Mouse (Mus musculus) testis, adult 2 months (tissue): ENCODE measurements around the gene Nln. TPM values are rescaled to one million over a fixed set of nuclear protein-coding genes. Genes with fewer than 3 reads are reported as not detected.

ENCODE experiments used
- H3K27ac ChIP-seq: fragments of 200-500 bp; 2 replicates; pipeline ENCODE4 v1.5.1; 2012; ENCODE audit warnings: low read depth, low read length; ENCODE audit not compliant: control insufficient read depth, insufficient read depth
- H3K27me3 ChIP-seq: fragments of 200-500 bp; 2 replicates; pipeline ENCODE4 v1.6.1; 2012; ENCODE audit warnings: mild to moderate bottlenecking, low read length, moderate library complexity; ENCODE audit not compliant: control insufficient read depth, insufficient read depth
- H3K36me3 ChIP-seq: fragments of 200-500 bp; 2 replicates; pipeline ENCODE4 v1.6.1; 2012; ENCODE audit warnings: mild to moderate bottlenecking, low read length; ENCODE audit not compliant: control insufficient read depth, insufficient read depth
- H3K4me1 ChIP-seq: fragments of 200-500 bp; 2 replicates; pipeline ENCODE4 v1.6.1; 2012; ENCODE audit warnings: low read length; ENCODE audit not compliant: control insufficient read depth, insufficient read depth
- H3K4me3 ChIP-seq: fragments of 200-500 bp; 2 replicates; pipeline ENCODE4 v1.5.1; 2012; ENCODE audit warnings: low read depth, mild to moderate bottlenecking, low read length, moderate library complexity, mixed read lengths; ENCODE audit not compliant: control insufficient read depth
- CTCF ChIP-seq: fragments of 200-500 bp; IDR thresholded peaks from 2 replicates; pipeline ENCODE4 v1.5.1; 2012; ENCODE audit warnings: low read depth, mild to moderate bottlenecking, inconsistent platforms, low read length, moderate library complexity; ENCODE audit not compliant: control insufficient read depth, insufficient read depth, insufficient replicate concordance
- POLR2A ChIP-seq: fragments of 200-500 bp; IDR thresholded peaks from 2 replicates; pipeline ENCODE4 v1.6.1; 2012; ENCODE audit warnings: low read depth, mild to moderate bottlenecking, inconsistent platforms, low read length, moderate library complexity; ENCODE audit not compliant: control insufficient read depth
- polyA plus RNA-seq: library from polyadenylated mRNA; depleted of rRNA; stranded (reverse); fragments of >200 nt; gene quantifications from 2 replicates; pipeline ENCODE4 v1.2.3, GENCODE M21; 2012

Gene Nln
- polyA plus RNA-seq, 1 experiment = 5.1 TPM

- H3K4me1 ChIP-seq = no peaks in the 10 kb centered on the region; the same call in 1 of the 2 replicates
- TF ChIP-seq POLR2A = no peak
- TF ChIP-seq CTCF = no peak
- H3K27ac ChIP-seq = peak overlapping the region; percentile 11; the same call in 1 of the 2 replicates
- H3K27me3 ChIP-seq = no peaks in the 10 kb centered on the region
- no peak overlapping the region for H3K4me3 ChIP-seq
- H3K36me3 ChIP-seq = no peaks in the 10 kb centered on the region
Measured at GRCm38 (mm10) chr13:104024856-104025709, 84.3 kb downstream of the Nln start.

- no peaks in the 10 kb centered on the region for H3K36me3 ChIP-seq
- H3K27me3 ChIP-seq = no peaks in the 10 kb centered on the region
- TF ChIP-seq POLR2A = no peak
- no peak for TF ChIP-seq CTCF
- no peak overlapping the region for H3K4me3 ChIP-seq
- no peak overlapping the region for H3K27ac ChIP-seq
- no peaks in the 10 kb centered on the region; the same call in 1 of the 2 replicates for H3K4me1 ChIP-seq
Measured at GRCm38 (mm10) chr13:104024275-104024674, 85.1 kb downstream of the Nln start.

DNA sequence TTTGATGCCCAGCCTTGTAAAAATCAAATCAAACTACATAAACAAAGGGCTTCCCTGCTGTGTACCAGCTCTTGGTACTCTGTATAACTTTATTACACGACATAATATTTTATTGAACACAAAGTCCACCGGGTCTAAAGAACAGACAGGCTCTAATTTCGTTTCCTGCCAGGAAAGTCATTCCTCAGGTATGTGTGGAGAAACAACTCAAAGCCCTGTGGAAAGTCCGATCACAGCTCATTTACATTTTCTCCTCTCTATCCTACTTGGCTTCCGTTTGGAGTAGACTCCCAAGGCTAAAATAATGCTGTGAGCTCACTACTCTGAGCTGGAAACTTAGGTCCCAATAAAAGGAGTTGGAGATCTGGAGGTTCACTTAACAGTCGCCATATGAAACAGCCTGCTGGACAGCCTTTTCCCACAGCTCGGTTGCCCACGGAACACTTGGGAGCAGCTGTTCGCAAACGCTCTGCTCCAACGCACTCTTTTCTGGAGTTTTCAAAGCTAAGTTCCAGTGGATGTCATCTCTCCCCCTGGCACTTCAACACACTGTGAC lies 86.0 kb downstream of the Nln start:
- no peak for TF ChIP-seq POLR2A
- TF ChIP-seq CTCF = no peak
- H3K27me3 ChIP-seq = no peaks in the 10 kb centered on the region
- no peak overlapping the region for H3K4me3 ChIP-seq
- no peak overlapping the region for H3K27ac ChIP-seq
- H3K4me1 ChIP-seq = no peaks in the 10 kb centered on the region; the same call in 1 of the 2 replicates
- no peaks in the 10 kb centered on the region for H3K36me3 ChIP-seq

DNA sequence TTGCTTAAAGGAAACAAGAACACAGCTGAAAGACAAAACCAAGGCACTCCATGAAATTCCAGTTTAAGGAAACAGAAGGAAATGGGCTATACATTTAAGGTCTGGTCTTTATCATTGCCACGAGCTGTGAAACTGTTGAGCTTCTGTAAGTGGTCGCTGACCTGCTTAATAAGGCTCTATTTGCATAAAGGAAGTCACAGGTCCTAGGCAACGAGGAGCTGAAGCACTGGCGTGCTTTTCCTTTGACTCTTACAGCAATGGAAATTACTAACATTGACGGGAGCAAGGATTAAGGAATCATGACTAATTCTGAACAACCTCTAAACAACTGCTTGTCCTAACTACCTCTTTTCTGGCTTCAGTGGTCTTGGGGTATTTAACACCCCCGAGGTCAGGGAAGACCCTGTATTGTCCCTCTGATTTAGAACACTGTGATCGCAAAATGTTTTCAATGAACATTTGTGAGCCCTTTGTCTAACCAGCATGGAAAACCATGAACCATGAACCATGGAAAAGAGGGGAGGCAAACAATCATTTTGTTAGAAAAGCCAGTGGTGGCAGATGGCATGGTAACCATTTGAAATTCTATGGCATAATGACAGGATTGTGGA lies 90.8 kb downstream of the Nln start:
- H3K4me1 ChIP-seq = peaks cover 2% of the 10 kb centered on the region; the same call in 1 of the 2 replicates
- H3K27ac ChIP-seq = no peak overlapping the region
- no peaks in the 10 kb centered on the region for H3K36me3 ChIP-seq
- H3K4me3 ChIP-seq = no peak overlapping the region
- TF ChIP-seq POLR2A (no peak), CTCF (no peak)
- H3K27me3 ChIP-seq = no peaks in the 10 kb centered on the region

DNA sequence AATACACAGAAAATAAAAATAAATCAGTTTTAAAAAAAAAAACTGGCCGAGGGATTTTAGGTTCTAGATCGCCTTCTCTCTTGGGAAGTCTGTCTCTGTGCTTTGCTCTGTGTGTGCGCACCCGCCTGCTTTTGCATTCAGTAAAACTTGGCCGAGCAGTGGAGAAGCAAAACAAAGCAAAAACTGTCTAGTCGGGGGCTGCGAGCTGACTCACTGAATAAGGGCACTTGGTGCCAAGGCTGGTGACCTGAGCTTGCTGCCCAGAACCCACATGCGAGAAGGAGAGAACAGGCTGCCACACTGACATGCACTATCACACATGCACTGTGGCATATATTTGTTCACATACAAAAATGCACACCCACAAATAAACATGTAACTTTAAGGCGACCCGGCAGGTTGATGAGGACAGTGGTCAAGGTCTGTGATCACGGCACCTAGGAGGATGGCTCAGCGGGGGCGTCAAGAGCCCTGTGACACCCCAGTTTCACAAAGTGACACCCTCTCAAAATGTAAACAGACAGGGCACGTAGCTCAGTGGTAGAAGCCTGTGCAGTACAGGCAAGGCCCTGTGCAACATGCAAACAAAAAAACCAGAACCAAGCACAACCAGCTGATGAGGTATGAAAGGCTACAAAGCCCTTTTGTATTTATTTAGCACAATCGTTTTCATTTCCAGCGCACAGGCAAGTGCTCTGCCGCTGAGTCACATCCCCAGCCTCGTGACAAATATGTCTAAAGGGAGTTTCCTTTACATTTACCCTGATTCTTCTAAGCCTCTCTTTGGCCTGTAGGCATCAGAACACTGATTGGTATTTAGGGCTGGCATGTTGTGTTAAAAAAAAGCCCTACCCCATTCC lies 93.9 kb downstream of the Nln start:
- Histone ChIP-seq H3K36me3 (no peaks in the 10 kb centered on the region), H3K4me3 (no peak overlapping the region), H3K27ac (no peak overlapping the region), H3K4me1 (peaks cover 2% of the 10 kb centered on the region; the same call in 1 of the 2 replicates), H3K27me3 (no peaks in the 10 kb centered on the region)
- no peak for TF ChIP-seq CTCF
- no peak for TF ChIP-seq POLR2A

DNA sequence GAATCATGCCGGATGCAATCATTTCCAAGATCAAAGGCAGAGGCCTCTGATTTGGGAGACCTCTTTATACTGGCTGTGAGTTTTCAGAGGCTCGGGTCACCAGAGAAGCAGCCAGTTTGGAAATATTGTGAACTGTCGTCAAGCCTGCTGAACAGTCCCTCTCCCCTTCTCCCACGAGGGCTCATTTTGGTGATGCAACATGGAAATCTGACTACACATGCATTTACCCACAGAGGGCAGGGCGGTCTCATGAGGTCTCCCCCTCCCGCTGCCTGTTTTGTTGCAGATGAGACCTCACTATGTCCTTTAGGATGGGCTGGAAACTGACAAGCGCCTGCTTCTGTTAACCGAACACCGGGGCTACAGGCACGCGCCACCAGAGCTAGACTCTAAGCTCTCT lies 95.4 kb downstream of the Nln start:
- no peak overlapping the region for H3K27ac ChIP-seq
- peak overlapping the region; percentile 35 for H3K4me3 ChIP-seq
- H3K27me3 ChIP-seq = no peaks in the 10 kb centered on the region
- H3K36me3 ChIP-seq = no peaks in the 10 kb centered on the region
- H3K4me1 ChIP-seq = peaks cover 2% of the 10 kb centered on the region; the same call in 1 of the 2 replicates
- TF ChIP-seq POLR2A = no peak
- no peak for TF ChIP-seq CTCF

- TF ChIP-seq POLR2A (no peak), CTCF (no peak)
- Histone ChIP-seq H3K27ac (no peak overlapping the region), H3K4me1 (peaks cover 2% of the 10 kb centered on the region; the same call in 1 of the 2 replicates), H3K27me3 (no peaks in the 10 kb centered on the region), H3K4me3 (no peak overlapping the region), H3K36me3 (no peaks in the 10 kb centered on the region)
Measured at GRCm38 (mm10) chr13:104013380-104013779, 96.0 kb downstream of the Nln start.
